Mouse (Mus musculus): ENCODE measurements around the gene Tmem239. TPM values are rescaled to one million over a fixed set of nuclear protein-coding genes. Genes with fewer than 3 reads are reported as not detected.
A peak's percentile ranks its signal among the peaks of the same experiment; 100 is the strongest.

Gene Tmem239
- total RNA-seq, 2 experiments from 2014 or later = not detected

GRCm38 (mm10) chr2:130411558-130412495, 5.5 kb downstream of the Tmem239 start:
- DNase-seq (ENCODE audit: low spot score in 2 of 2) = peak; percentile 81 to 86

DNA sequence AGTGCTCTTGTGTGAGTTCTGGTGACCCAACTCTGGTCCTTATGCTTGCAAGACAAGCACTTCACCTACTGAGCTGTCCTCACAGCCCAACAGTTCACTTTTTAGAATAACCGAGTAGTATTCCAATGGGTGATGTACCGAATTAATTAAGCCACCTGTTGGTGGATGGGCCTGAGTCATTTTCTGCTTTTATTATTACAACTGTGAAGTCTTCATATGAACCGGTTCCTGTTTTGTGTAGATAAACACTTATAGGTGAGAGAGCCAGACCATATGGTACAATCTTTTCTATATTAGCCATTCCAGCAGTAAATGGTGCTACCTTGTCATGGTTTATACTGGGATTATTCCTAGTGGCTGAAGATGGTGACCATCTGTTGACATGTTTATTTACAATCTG, 6.5 kb downstream of the Tmem239 start:
- no peak for DNase-seq (ENCODE audit: low spot score in 2 of 2)

- DNase-seq (ENCODE audit: low spot score in 2 of 2) = no peak
These were observed 8.0 kb downstream of the Tmem239 start for GRCm38 (mm10) chr2:130414094-130414856.

GRCm38 (mm10) chr2:130421781-130422620, 15.7 kb downstream of the Tmem239 start:
- no peak for DNase-seq (ENCODE audit: low spot score in 2 of 2)

DNA sequence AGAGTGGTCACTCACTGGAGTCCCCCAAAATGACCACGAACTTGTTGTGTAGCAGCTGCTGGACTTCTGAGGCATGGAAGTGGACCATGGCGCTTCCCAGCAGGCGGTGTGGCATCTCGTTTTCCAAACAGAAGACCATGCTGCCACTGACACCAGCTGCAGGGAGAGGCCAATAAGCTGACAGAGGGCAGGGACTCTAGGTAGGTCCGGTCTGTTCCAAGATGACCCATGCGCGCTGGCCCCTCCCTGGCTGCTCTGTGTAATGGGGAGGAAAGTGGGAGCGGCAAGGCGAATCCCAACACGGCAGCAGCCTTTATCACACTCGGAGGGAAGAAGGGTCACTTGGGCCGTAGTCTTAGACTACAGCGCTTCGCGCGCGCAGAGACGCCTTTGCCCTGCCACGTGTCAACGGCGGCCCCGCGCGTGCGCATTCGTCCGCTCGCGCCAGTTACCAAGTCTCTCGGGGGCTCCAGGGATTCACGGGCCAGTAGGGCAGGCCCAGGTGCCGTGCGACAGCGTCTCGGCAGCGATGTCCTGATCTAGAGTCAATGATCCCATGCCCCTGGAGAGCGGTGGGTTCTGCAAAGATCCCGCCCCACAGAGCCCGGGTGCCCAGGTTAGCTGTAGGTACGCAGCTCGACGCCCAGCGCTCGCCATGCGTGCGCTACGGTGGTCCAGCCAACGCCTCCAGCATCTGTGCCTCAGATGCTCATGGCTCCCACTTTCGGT, 17.3 kb downstream of the Tmem239 start:
- DNase-seq (ENCODE audit: low spot score in 2 of 2) = peak; percentile 73 to 81

DNA sequence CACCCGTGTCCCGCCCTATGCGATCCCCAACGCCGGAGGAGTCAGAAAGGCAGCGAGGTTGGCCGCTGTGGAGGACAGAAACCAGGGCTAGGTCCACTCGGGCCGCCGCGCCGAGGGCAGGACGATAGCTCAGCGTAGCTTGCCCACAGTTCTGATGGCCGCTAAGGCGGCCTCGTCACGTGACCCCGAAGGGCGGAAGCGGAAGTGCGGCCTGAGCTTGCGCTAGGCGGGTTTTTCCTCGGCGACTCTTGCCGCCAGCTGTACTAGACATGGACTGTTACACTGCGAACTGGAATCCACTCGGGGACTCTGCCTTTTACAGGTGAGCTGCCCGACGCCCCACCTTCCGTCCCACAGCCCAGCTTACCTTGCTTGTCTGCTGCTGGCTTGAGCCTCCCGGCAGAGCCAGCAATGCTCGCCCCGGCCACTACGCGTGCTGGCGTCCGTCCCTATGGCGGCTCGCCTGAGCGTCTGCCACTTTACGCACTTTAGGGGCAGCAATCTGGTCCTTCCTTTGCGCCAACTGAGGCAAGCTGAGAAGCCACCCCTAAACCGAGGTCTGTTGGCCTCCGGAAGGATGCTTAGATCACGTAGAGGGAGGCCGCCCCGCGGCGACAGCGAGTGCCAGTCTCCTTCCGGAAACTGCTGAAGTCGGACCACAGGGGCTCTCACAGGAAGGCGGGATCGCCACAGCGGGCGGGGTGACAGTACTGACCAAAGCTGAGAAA, 18.0 kb downstream of the Tmem239 start, which contains the start of the genes Vps16 and Pced1a:
TSS of gene Vps16 (plus strand) at position 214 of the 728 bp plus-strand sequence.
TSS of gene Pced1a (minus strand) at position 576 of the 728 bp plus-strand sequence.
- DNase-seq (ENCODE audit: low spot score in 2 of 2) = peak; percentile 90 to 95

DNA sequence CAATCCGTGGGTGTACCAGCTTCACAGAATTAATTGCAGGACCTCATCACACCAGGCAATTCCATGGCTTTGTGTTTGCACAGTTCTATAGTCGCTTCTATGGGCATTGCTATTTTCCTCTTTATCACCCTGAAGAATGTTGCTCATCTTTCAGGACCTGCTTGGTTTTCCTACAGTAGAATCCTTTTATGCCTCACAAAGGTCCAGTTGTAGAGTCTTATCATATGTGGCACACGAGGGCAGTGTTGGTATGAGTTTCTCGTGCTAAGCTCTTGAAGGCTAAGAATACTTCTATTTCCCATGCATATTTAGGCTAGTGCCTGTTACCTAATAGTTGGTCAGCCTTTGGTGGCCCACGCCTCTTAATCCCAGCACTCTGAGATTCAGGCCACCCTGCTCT, 18.8 kb downstream of the Tmem239 start:
- no peak for DNase-seq (ENCODE audit: low spot score in 2 of 2)

DNA sequence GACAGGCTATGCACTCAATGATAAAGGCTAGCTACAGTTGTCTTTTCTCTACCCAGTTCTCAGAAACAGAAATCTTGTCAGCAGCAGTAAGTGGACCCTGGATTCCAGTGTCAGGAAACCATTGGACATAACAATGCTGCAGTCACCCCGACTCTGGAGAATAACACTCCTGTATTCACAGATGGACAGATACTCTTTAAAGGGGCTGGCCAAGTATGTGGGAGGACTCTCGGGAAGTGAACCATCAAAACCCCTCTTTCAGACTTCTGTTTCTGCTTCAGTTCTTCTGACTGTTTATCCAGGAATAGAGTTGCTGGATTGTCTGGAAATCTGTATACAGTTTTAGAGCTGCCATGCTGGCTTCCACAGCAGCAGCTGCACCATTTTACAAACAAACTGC, 23.6 kb downstream of the Tmem239 start:
- DNase-seq (ENCODE audit: low spot score in 2 of 2) = no peak

- DNase-seq (ENCODE audit: low spot score in 2 of 2) = no peak
These were observed 24.2 kb downstream of the Tmem239 start for GRCm38 (mm10) chr2:130430484-130430883.

DNA sequence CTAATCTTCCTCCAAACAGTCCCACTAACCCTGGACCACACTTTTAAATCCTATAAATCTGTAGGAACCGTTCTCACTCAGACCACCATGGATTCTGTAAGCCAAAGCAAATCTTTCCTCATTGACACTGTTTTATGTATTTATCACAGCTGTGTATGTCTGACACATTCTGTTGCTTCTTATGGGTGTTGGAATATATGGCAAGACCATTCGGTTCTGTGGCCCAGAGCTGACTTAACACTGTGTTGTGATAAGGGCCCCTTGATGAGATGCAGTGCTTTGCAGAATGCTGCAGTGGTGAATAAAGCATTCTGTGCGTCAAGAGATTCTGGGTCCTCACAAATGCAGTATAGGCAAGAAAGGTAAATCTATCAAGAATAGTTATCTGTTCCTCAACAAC, 25.9 kb downstream of the Tmem239 start:
- DNase-seq (ENCODE audit: low spot score in 2 of 2) = no peak

- peak; percentile 44 to 66 for DNase-seq (ENCODE audit: low spot score in 2 of 2)
These were observed 26.9 kb downstream of the Tmem239 start for GRCm38 (mm10) chr2:130433152-130433551.

- no peak for DNase-seq (ENCODE audit: low spot score in 2 of 2)
These were observed 30.5 kb downstream of the Tmem239 start for GRCm38 (mm10) chr2:130436769-130437168.

DNA sequence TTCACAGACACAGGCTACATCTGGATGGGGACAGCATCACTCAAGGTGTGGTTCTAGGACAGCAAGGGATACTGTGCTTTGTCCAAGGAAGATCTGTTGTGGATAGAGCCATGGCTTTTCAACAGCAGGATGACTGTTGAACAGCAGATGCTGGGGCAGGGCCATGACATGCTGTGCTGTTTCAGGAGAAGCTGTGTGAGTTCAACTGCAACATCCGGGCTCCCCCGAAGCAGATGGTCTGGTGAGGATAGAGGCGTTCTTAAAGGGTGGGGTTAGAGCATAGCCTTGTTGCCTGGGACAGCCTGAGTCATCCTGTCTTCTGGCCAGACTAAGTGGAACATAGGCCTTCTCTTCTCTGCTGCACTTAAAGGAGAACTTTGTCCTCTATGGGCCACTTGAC, 32.6 kb downstream of the Tmem239 start:
- no peak for DNase-seq (ENCODE audit: low spot score in 2 of 2)

GRCm38 (mm10) chr2:130439840-130440480, 33.7 kb downstream of the Tmem239 start:
- DNase-seq (ENCODE audit: low spot score in 2 of 2) = no peak

- DNase-seq (ENCODE audit: low spot score in 2 of 2) = no peak
These were observed 35.9 kb downstream of the Tmem239 start for GRCm38 (mm10) chr2:130442162-130442561.

- no peak for DNase-seq (ENCODE audit: low spot score in 2 of 2)
These were observed 42.2 kb downstream of the Tmem239 start for GRCm38 (mm10) chr2:130448449-130448848.

GRCm38 (mm10) chr2:130449021-130449793, 42.9 kb downstream of the Tmem239 start:
- DNase-seq (ENCODE audit: low spot score in 2 of 2) = peak in 1 of 2 experiments; percentile 13

GRCm38 (mm10) chr2:130449794-130450433, 43.6 kb downstream of the Tmem239 start, which contains the start of gene Ptpra:
Gene Ptpra, plus strand, starts transcription at chr2:130450278.
- DNase-seq (ENCODE audit: low spot score in 2 of 2) = peak; percentile 90 to 93
